Mouse (Mus musculus): Measurements from ENCODE around the gene Dnah10. TPM values are rescaled to one million over a fixed set of nuclear protein-coding genes. Genes with fewer than 3 reads are reported as not detected.

Gene Dnah10
- polyA plus RNA-seq, 1 experiment, result 0.02 TPM

- Histone ChIP-seq H3K36me3 (ENCODE audit: control insufficient read depth, insufficient read depth, low read length) (no peaks in the 10 kb centered on the region), H3K27me3 (ENCODE audit: control insufficient read depth, insufficient read depth, low read length) (no peaks in the 10 kb centered on the region), H3K27ac (ENCODE audit: insufficient read depth, low read length) (no peak overlapping the region), H3K4me3 (ENCODE audit: extremely low read depth, insufficient read depth, insufficient read length) (no peak overlapping the region), H3K4me1 (ENCODE audit: control insufficient read depth, insufficient read depth, insufficient read length) (no peaks in the 10 kb centered on the region)
- WGBS, result 87% methylated on average over 12 of the region's 12 CpGs
- no peak for DNase-seq (ENCODE audit: low read depth in 1 of 2, low spot score in 2 of 2)
- TF ChIP-seq POLR2A (IDR thresholded peaks at IDR 0.05; ENCODE audit: low read depth, low read length) (no peak), CTCF (IDR thresholded peaks at IDR 0.05; ENCODE audit: extremely low read depth, insufficient read depth, insufficient read length, insufficient replicate concordance) (no peak)
Measured at GRCm38 (mm10) chr5:124733961-124734360, 9.1 kb downstream of the Dnah10 start.

DNA sequence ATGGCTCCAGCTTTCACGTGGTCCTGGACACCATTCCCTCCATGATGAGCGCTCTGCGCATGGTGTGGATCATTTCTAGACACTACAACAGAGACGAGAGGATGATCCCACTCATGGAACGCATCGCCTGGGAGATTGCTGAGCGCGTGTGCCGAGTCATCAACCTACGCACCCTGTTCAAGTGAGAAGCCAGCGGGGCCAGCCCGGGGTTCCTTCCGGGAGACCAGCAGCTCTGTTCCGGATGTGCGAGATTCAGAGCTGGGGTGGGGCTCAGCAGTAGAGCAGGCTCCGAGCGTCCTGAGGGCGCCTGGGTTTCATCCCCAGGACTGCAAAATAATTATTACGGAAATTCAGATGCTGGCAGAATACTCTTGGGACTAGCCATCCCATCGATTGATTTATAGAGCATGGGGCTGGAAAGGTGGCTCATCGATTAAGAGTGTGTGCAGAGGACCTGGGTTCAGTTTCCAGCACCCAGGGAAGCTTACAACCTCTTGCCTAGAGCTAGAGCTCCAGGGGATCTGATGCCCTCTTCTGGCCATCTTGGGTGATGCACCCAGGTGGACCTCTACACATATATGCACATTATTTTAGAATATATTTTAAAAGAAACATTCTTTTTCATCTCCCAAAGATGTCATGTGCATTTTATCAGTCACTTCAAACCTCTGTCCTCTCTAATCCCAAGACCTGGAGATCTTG is 17.2 kb downstream of the Dnah10 start:
- Histone ChIP-seq H3K27ac (ENCODE audit: insufficient read depth, low read length) (no peak overlapping the region), H3K27me3 (ENCODE audit: control insufficient read depth, insufficient read depth, low read length) (no peaks in the 10 kb centered on the region), H3K4me3 (ENCODE audit: extremely low read depth, insufficient read depth, insufficient read length) (no peak overlapping the region), H3K36me3 (ENCODE audit: control insufficient read depth, insufficient read depth, low read length) (no peaks in the 10 kb centered on the region), H3K4me1 (ENCODE audit: control insufficient read depth, insufficient read depth, insufficient read length) (no peaks in the 10 kb centered on the region)
- 94% methylated on average over 21 of the region's 21 CpGs for WGBS
- no peak for TF ChIP-seq CTCF (IDR thresholded peaks at IDR 0.05; ENCODE audit: extremely low read depth, insufficient read depth, insufficient read length, insufficient replicate concordance)
- no peak for TF ChIP-seq POLR2A (IDR thresholded peaks at IDR 0.05; ENCODE audit: low read depth, low read length)
- no peak for DNase-seq (ENCODE audit: low read depth in 1 of 2, low spot score in 2 of 2)

- TF ChIP-seq POLR2A (IDR thresholded peaks at IDR 0.05; ENCODE audit: low read depth, low read length) (no peak), CTCF (IDR thresholded peaks at IDR 0.05; ENCODE audit: extremely low read depth, insufficient read depth, insufficient read length, insufficient replicate concordance) (no peak)
- H3K36me3 ChIP-seq (ENCODE audit: control insufficient read depth, insufficient read depth, low read length), result no peaks in the 10 kb centered on the region
- WGBS, result 94% methylated on average over 3 of the region's 3 CpGs
- H3K27me3 ChIP-seq (ENCODE audit: control insufficient read depth, insufficient read depth, low read length), result no peaks in the 10 kb centered on the region
- H3K27ac ChIP-seq (ENCODE audit: insufficient read depth, low read length), result no peak overlapping the region
- H3K4me1 ChIP-seq (ENCODE audit: control insufficient read depth, insufficient read depth, insufficient read length), result no peaks in the 10 kb centered on the region
- no peak overlapping the region for H3K4me3 ChIP-seq (ENCODE audit: extremely low read depth, insufficient read depth, insufficient read length)
- no peak for DNase-seq (ENCODE audit: low read depth in 1 of 2, low spot score in 2 of 2)
Measured at GRCm38 (mm10) chr5:124743841-124744240, 19.0 kb downstream of the Dnah10 start.

GRCm38 (mm10) chr5:124746220-124746619 is 21.3 kb downstream of the Dnah10 start:
- WGBS, result 92% methylated on average over 15 of the region's 15 CpGs
- H3K4me3 ChIP-seq (ENCODE audit: extremely low read depth, insufficient read depth, insufficient read length), result no peak overlapping the region
- no peaks in the 10 kb centered on the region for H3K27me3 ChIP-seq (ENCODE audit: control insufficient read depth, insufficient read depth, low read length)
- no peak for DNase-seq (ENCODE audit: low read depth in 1 of 2, low spot score in 2 of 2)
- no peak for TF ChIP-seq CTCF (IDR thresholded peaks at IDR 0.05; ENCODE audit: extremely low read depth, insufficient read depth, insufficient read length, insufficient replicate concordance)
- TF ChIP-seq POLR2A (IDR thresholded peaks at IDR 0.05; ENCODE audit: low read depth, low read length), result no peak
- no peaks in the 10 kb centered on the region for H3K36me3 ChIP-seq (ENCODE audit: control insufficient read depth, insufficient read depth, low read length)
- no peaks in the 10 kb centered on the region for H3K4me1 ChIP-seq (ENCODE audit: control insufficient read depth, insufficient read depth, insufficient read length)
- no peak overlapping the region for H3K27ac ChIP-seq (ENCODE audit: insufficient read depth, low read length)

- no peak for DNase-seq (ENCODE audit: low read depth in 1 of 2, low spot score in 2 of 2)
- H3K36me3 ChIP-seq (ENCODE audit: control insufficient read depth, insufficient read depth, low read length), result no peaks in the 10 kb centered on the region
- WGBS, result 85% methylated on average over 18 of the region's 18 CpGs
- no peaks in the 10 kb centered on the region for H3K27me3 ChIP-seq (ENCODE audit: control insufficient read depth, insufficient read depth, low read length)
- no peaks in the 10 kb centered on the region for H3K4me1 ChIP-seq (ENCODE audit: control insufficient read depth, insufficient read depth, insufficient read length)
- TF ChIP-seq CTCF (IDR thresholded peaks at IDR 0.05; ENCODE audit: extremely low read depth, insufficient read depth, insufficient read length, insufficient replicate concordance) (no peak), POLR2A (IDR thresholded peaks at IDR 0.05; ENCODE audit: low read depth, low read length) (no peak)
- H3K4me3 ChIP-seq (ENCODE audit: extremely low read depth, insufficient read depth, insufficient read length), result no peak overlapping the region
- no peak overlapping the region for H3K27ac ChIP-seq (ENCODE audit: insufficient read depth, low read length)
Measured at GRCm38 (mm10) chr5:124748296-124748695, 23.4 kb downstream of the Dnah10 start.

DNA sequence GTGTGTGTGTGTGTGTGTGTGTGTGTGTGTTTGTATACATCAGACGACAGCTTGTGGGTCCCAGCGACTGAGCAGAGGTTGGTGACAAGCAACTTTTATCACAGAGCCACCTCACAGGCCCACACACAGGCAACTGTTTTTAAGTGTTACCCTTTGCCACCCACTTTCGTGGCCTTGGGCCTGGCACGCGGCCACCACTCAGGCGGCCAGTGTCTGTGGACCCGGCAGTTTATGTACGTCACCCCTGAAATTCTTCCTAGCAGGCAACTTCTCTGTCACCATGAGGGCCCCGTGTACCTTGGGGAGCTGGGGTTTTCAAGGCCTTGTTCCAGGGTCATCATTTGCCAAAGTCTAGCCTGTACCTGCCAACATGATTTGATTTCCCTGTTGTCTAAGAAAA is 26.8 kb downstream of the Dnah10 start:
- H3K4me1 ChIP-seq (ENCODE audit: control insufficient read depth, insufficient read depth, insufficient read length), result no peaks in the 10 kb centered on the region
- 90% methylated on average over 9 of the region's 9 CpGs for WGBS
- no peak overlapping the region for H3K4me3 ChIP-seq (ENCODE audit: extremely low read depth, insufficient read depth, insufficient read length)
- H3K36me3 ChIP-seq (ENCODE audit: control insufficient read depth, insufficient read depth, low read length), result no peaks in the 10 kb centered on the region
- H3K27me3 ChIP-seq (ENCODE audit: control insufficient read depth, insufficient read depth, low read length), result no peaks in the 10 kb centered on the region
- no peak for TF ChIP-seq POLR2A (IDR thresholded peaks at IDR 0.05; ENCODE audit: low read depth, low read length)
- TF ChIP-seq CTCF (IDR thresholded peaks at IDR 0.05; ENCODE audit: extremely low read depth, insufficient read depth, insufficient read length, insufficient replicate concordance), result no peak
- H3K27ac ChIP-seq (ENCODE audit: insufficient read depth, low read length), result no peak overlapping the region
- no peak for DNase-seq (ENCODE audit: low read depth in 1 of 2, low spot score in 2 of 2)

DNA sequence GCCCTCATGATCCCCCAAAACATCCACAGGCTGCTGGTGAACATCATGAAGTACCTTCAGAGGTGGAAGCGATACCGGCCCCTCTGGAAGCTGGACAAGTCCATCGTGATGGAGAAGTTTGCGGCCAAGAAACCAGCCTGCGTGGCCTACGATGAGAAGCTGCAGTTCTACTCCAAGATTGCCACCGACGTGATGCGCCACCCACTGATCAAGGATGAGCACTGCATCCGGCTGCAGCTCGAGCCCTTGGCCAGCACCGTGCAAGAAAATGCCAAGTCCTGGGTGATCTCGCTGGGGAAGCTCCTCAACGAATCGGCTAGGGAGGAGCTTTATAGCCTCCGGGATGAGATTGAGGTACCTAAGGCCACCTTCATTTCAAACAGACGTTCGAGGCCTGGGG is 36.1 kb downstream of the Dnah10 start:
- Histone ChIP-seq H3K4me3 (ENCODE audit: extremely low read depth, insufficient read depth, insufficient read length) (no peak overlapping the region), H3K27me3 (ENCODE audit: control insufficient read depth, insufficient read depth, low read length) (no peaks in the 10 kb centered on the region), H3K4me1 (ENCODE audit: control insufficient read depth, insufficient read depth, insufficient read length) (no peaks in the 10 kb centered on the region), H3K27ac (ENCODE audit: insufficient read depth, low read length) (no peak overlapping the region), H3K36me3 (ENCODE audit: control insufficient read depth, insufficient read depth, low read length) (no peaks in the 10 kb centered on the region)
- 52% methylated on average over 18 of the region's 18 CpGs for WGBS
- DNase-seq (ENCODE audit: low read depth in 1 of 2, low spot score in 2 of 2), result no peak
- TF ChIP-seq CTCF (IDR thresholded peaks at IDR 0.05; ENCODE audit: extremely low read depth, insufficient read depth, insufficient read length, insufficient replicate concordance) (peak; percentile 23; the same call in 1 of the 2 replicates), POLR2A (IDR thresholded peaks at IDR 0.05; ENCODE audit: low read depth, low read length) (no peak)
